Mouse (Mus musculus): ENCODE measurements around the gene Aqp11.

Aqp11 gene

GRCm38 (mm10) chr7:97700173-97700572 is 37.9 kb downstream of the Aqp11 start:
- peak; percentile 43 for DNase-seq

DNA sequence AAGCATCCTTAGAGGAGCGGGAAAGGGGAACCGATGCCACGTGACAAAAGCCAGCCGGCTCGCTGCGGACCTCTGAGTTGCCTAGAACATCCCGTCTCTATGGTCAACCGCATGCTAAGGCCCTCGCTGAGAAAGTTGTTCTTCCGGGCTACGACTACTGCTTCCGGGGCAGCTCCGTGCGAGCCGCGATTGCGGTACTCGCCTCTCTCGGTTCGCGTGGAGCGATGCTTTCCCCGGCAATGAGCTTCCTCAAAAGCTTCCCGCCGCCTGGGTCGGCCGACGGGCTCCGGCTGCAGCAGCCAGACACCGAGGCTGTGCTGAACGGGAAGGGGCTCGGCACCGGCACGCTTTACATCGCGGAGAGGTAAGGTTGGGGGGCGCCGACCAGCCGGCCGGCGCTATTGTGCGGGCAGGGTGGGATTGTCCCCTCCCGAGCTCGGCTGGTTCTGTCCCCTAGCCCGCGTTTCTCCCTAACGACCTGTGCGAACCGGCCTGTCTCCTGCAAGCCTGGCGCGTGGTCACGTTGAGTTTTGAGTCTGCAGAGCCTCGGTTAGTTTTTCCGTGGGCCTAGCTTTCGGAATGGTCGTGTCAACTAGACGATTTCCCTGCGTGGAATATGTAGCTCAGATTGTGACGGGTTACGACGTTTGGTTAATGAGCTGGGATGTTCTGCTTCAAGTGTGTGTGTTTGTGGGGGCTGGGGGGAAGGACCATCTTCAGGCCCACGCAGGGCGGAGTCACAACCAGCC is 41.4 kb downstream of the Aqp11 start, which contains the start of gene Clns1a:
TSS of gene Clns1a (plus strand) at position 129 of the 749 bp plus-strand sequence.
- peak; percentile 99 for DNase-seq

DNA sequence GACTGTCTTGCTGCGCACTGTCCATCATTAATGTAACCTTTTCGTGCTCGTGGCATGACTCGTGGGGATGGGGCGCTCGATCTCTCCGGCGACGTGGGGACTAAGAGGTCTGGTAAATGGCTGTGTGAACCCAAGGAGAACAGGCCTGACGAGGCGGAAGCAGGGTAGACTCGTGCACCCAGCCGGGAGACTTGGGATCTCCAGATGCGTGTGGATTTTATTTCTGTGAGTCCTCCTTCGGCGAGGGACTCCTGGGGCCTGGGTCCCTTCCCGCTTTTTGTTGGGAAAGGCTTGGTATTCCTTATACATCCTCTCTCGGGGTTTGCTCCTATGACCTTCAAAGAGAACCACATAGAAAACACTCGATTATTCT is 42.0 kb downstream of the Aqp11 start:
- no peak for DNase-seq

GRCm38 (mm10) chr7:97695441-97695840 is 42.6 kb downstream of the Aqp11 start:
- peak; percentile 48 for DNase-seq

DNA sequence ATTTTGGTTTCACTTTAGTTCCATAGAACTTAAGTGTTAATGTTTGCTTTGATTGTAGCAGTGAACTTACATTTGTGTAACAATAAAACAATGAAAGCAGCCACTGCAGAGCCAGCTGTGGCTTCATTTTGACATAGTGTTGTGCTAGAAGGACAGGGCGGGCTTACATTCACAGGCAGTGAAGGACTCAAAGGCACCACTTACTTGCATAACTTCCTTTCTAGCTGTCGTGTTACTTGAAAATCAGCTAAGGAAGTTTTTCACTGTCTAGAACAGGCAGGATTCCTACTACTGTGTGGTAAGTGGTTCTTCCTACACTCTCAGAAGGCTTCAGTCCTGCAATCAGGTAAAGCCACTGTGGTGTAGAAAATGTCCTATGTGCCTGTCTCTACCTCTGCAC is 50.3 kb downstream of the Aqp11 start:
- no peak for DNase-seq

DNA sequence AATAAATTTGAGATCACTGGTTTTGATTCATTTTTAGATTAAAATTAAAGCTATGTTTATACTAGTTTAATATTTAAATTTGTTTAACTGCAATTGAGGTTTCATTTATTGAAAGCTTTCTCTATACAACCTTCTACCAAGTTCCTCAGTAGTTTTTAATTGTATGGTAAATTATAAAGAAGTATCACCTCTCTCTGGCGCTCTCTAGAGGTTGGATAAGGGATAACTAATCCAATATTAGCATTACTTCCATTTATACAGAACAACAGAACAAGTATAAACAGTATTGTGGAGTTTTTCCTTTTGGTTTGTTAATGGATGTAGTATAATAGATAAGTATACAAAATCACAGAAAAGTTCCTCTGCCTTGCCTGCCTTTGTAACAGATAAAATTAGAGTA is 58.9 kb downstream of the Aqp11 start:
- no peak for DNase-seq
